Mouse (Mus musculus) stomach, postnatal 0 days (tissue): ENCODE data around the gene Nt5dc1. TPM values are rescaled to one million over a fixed set of nuclear protein-coding genes. Genes with fewer than 3 reads are reported as not detected.
"Not testable (repeated sequence)": the region's sequence is repeated elsewhere in the genome, so short reads cannot be mapped to it uniquely, and the experiment has no call there.

Experiments used
- ATAC-seq: fragments of 200-750 bp; cut with Nextera tagmentation; 2 replicates; pipeline ENCODE4 v1.8.0; 2017; ENCODE audit not compliant: low FRiP score, low TSS enrichment
- DNase-seq: peaks from one replicate; pipeline ENCODE4 v3.0.0-alpha.2; 2016; ENCODE audit warnings: low spot score
- H3K27ac ChIP-seq: fragments of 300-500 bp; sonication (generic); replicated peaks from 2 replicates; pipeline ENCODE4 v1.5.1; 2014; ENCODE audit warnings: mild to moderate bottlenecking, control low read depth
- H3K27me3 ChIP-seq: fragments of 300-500 bp; sonication (generic); 2 replicates; pipeline ENCODE4 v1.6.1; 2014; ENCODE audit warnings: low read length; ENCODE audit not compliant: control insufficient read depth, insufficient read depth
- H3K36me3 ChIP-seq: fragments of 300-500 bp; sonication (generic); 2 replicates; pipeline ENCODE4 v1.6.1; 2014; ENCODE audit warnings: low read length, mixed read lengths; ENCODE audit not compliant: control insufficient read depth, insufficient read depth
- H3K4me1 ChIP-seq: fragments of 300-500 bp; sonication (generic); replicated peaks from 2 replicates; pipeline ENCODE4 v1.6.1; 2014; ENCODE audit warnings: antibody characterized with exemption; ENCODE audit not compliant: control insufficient read depth, insufficient read depth
- H3K4me2 ChIP-seq: fragments of 300-500 bp; sonication (generic); replicated peaks from 2 replicates; pipeline ENCODE4 v1.6.1; 2014; ENCODE audit warnings: low read depth, mild to moderate bottlenecking, control low read depth, moderate library complexity
- H3K4me3 ChIP-seq: fragments of 300-500 bp; sonication (generic); 2 replicates; pipeline ENCODE4 v1.5.1; 2014; ENCODE audit warnings: low read depth, low read length, control low read depth
- H3K9ac ChIP-seq: fragments of 300-500 bp; sonication (generic); 2 replicates; pipeline ENCODE4 v1.6.1; 2014; ENCODE audit warnings: mild to moderate bottlenecking, low read length, control low read depth, mixed read lengths
- H3K9me3 ChIP-seq: fragments of 300-500 bp; sonication (generic); 2 replicates; pipeline ENCODE4 v1.6.1; 2016; ENCODE audit warnings: low read length; ENCODE audit not compliant: control insufficient read depth
- CTCF ChIP-seq: IDR thresholded peaks from 2 replicates; pipeline ENCODE4 v1.5.1; 2016; ENCODE audit warnings: antibody characterized with exemption, low read depth, mild to moderate bottlenecking, moderate library complexity
- EP300 ChIP-seq: optimal IDR thresholded peaks from 2 replicates; pipeline ENCODE3; 2016; ENCODE audit warnings: antibody characterized with exemption
- WGBS: fragments of 180-500 bp; shearing (Covaris S2); extraction: QIAGEN DNeasy Blood & Tissue Kit; methylation state at CpG from one replicate; pipeline ENCODE4 v1.1.7; 2014; 5-methylcytosine and 5-hydroxymethylcytosine counted together
- polyA plus RNA-seq: library from polyadenylated mRNA; unstranded; fragments of >200 nt; fragmentation: Nextera tagmentation; extraction: Ambion mirVana; gene quantifications from 2 replicates; pipeline ENCODE4 v1.2.1, GENCODE M21; 2015

Gene Nt5dc1
- 11.2 and 12.4 TPM in 2 replicates for polyA plus RNA-seq

GRCm38 (mm10) chr10:34418204-34418756 lies at the start of gene Nt5dc1:
TSS of gene Nt5dc1 (minus strand) at chr10:34418552.
- Histone ChIP-seq H3K4me1 (peaks cover 3% of the 10 kb centered on the region; the same call in 1 of the 2 replicates), H3K4me2 (peak within 1 kb of the TSS; percentile 66), H3K9me3 (no peaks in the 10 kb centered on the region), H3K4me3 (peak within 1 kb of the TSS; percentile 84), H3K27me3 (no peaks in the 10 kb centered on the region), H3K36me3 (no peaks in the 10 kb centered on the region), H3K9ac (peak within 1 kb of the TSS; percentile 90), H3K27ac (peak within 1 kb of the TSS; percentile 90)
- DNase-seq (peak; percentile 100), ATAC-seq (peak; percentile 99)
- WGBS: under 1% methylated on average over 49 of the region's 49 CpGs
- TF ChIP-seq CTCF (no peak), EP300 (no peak)

DNA sequence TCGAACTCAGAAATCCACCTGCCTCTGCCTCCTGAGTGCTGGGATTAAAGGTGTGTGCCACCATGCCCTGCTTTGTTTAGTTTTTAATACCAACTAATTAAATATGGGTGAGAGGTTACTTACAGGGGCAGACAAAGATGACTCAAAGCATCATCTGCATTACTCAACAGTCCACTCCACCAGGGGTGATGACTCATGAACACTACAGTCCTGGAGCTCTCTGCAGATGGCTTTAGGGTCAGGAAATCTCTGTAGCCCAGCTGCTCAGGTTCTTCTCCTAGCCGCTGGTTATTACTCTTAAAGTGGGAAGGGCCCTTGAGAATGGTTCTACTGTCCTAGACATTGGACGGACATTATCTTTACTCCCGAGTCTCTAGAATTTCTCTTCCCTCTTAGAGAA lies 46.0 kb upstream of the Nt5dc1 start:
- H3K4me1 ChIP-seq: no peaks in the 10 kb centered on the region
- TF ChIP-seq CTCF: no peak
- TF ChIP-seq EP300: no peak
- ATAC-seq: no peak
- H3K9ac ChIP-seq: no peak overlapping the region
- H3K9me3 ChIP-seq: no peaks in the 10 kb centered on the region
- H3K36me3 ChIP-seq: no peaks in the 10 kb centered on the region
- DNase-seq: no peak
- H3K27ac ChIP-seq: no peak overlapping the region
- no peaks in the 10 kb centered on the region for H3K27me3 ChIP-seq
- H3K4me2 ChIP-seq: no peak overlapping the region
- no peak overlapping the region for H3K4me3 ChIP-seq
- 94% methylated on average over 4 of the region's 4 CpGs for WGBS

DNA sequence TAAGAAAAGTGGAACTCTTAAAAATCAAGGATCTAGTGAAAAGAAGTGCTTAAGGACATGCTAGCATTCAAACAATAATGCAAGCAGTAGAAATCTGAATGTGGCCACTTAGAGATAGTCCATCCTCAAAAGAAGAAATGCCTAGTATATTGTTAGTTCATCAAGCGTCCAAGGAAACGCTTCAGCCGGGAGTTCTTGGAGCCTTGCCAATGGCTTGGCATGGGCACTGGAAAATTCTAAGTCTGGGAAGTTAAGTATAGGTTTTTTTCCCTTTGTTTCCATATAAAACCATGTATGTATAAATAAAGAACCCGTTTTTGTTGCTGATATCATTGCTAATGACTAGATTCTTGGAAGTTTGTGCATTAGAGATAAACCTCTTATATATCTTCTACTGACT lies 43.1 kb upstream of the Nt5dc1 start:
- 33% methylated on average over 4 of the region's 4 CpGs for WGBS
- H3K27ac ChIP-seq: no peak overlapping the region
- DNase-seq (peak; percentile 14), ATAC-seq (no peak)
- H3K36me3 ChIP-seq: no peaks in the 10 kb centered on the region
- no peaks in the 10 kb centered on the region for H3K4me1 ChIP-seq
- TF ChIP-seq EP300 (no peak), CTCF (no peak)
- H3K9ac ChIP-seq: no peak overlapping the region
- H3K27me3 ChIP-seq: no peaks in the 10 kb centered on the region
- no peaks in the 10 kb centered on the region for H3K9me3 ChIP-seq
- H3K4me3 ChIP-seq: no peak overlapping the region
- H3K4me2 ChIP-seq: no peak overlapping the region

DNA sequence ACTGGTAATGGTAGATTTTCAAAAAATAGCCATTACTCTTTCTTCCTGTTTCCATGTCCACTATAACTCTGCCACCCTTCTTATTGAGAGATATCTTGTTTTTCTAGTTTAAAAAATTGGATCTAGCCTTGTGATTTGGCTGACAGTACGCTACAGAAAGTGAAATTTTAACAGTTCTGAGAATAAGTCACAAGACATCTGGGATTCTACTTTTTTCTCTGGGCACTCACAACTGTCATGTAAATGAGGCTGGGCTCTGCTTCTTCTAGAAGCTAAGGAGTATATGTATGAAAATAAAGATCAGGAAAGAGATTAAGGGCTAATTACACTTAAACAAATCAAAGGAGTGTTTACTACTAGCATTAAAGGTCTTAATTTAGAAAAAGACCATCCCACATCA lies 31.1 kb upstream of the Nt5dc1 start:
- DNase-seq: no peak
- Histone ChIP-seq H3K4me3 (no peak overlapping the region), H3K4me1 (no peaks in the 10 kb centered on the region), H3K9ac (no peak overlapping the region), H3K27ac (no peak overlapping the region), H3K36me3 (no peaks in the 10 kb centered on the region), H3K9me3 (no peaks in the 10 kb centered on the region), H3K27me3 (no peaks in the 10 kb centered on the region), H3K4me2 (no peak overlapping the region)
- no peak for ATAC-seq
- TF ChIP-seq CTCF: no peak
- no peak for TF ChIP-seq EP300
- WGBS: 68% methylated on average over 1 of the region's 1 CpGs

DNA sequence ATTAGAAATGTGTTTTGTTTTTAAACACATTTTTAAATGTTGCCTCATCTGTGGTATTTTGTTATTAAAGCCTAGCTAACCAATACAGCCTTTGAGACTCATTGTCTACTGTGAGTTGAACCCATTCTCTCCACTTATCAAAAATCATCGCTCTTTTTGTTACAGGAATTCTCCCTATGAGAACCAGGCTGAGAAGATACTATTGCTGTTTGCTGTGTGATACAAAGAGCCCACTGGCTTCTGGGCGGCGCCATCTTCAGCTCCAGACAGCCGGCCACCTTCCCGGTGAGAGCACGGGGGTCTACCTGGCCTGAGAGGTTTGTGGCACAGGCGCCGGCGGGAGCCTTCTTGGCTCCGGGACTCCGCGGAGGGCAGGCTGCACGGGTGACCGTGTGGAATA lies 15.8 kb upstream of the Nt5dc1 start:
- ATAC-seq, H3K36me3 ChIP-seq, H3K4me1 ChIP-seq, H3K4me3 ChIP-seq, H3K9me3 ChIP-seq, H3K27ac ChIP-seq, H3K9ac ChIP-seq, H3K4me2 ChIP-seq, H3K27me3 ChIP-seq, DNase-seq: not testable (repeated sequence)
- WGBS: 92% methylated on average over 6 of the region's 14 CpGs

DNA sequence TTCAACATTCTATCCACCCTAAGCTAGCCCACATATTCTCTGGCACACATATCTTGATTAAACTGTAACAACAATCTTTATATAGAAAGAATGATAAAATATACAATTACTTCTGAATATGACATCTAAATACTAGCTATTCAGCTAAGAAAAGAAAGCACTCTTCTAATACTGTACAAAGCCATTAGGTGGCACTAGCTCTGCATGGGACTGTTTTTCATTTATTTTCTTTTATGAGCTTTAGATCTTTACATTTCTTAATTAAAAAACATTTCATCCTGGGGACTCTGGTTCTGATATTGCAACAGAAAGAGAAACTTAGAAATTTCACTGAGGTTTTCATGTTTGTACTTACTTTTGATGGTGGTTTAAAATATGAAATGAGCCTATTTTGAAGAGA lies 13.4 kb upstream of the Nt5dc1 start:
- H3K4me2 ChIP-seq: no peak overlapping the region
- H3K27me3 ChIP-seq: no peaks in the 10 kb centered on the region
- H3K4me3 ChIP-seq: no peak overlapping the region
- no peak for DNase-seq
- ATAC-seq: no peak
- H3K9ac ChIP-seq: no peak overlapping the region
- TF ChIP-seq EP300: no peak
- peak; percentile 83 for TF ChIP-seq CTCF
- H3K4me1 ChIP-seq: no peaks in the 10 kb centered on the region
- no peaks in the 10 kb centered on the region for H3K36me3 ChIP-seq
- no peak overlapping the region for H3K27ac ChIP-seq
- H3K9me3 ChIP-seq: no peaks in the 10 kb centered on the region

- not testable (repeated sequence) for H3K27ac ChIP-seq, H3K9me3 ChIP-seq, H3K27me3 ChIP-seq, DNase-seq, H3K36me3 ChIP-seq, H3K4me1 ChIP-seq
- WGBS: 68% methylated on average over 4 of the region's 4 CpGs
- peak; percentile 54 for ATAC-seq
- Histone ChIP-seq H3K9ac (peak overlapping the region; percentile 28; the same call in 1 of the 2 replicates), H3K4me2 (peak overlapping the region; percentile 66), H3K4me3 (peak overlapping the region; percentile 84)
These were observed 442 bp upstream of the Nt5dc1 start for GRCm38 (mm10) chr10:34418794-34419193.
